Mouse (Mus musculus): ENCODE measurements around the gene Pitpna.

Gene Pitpna

GRCm38 (mm10) chr11:75635315-75635714 is 47.4 kb downstream of the Pitpna start:
- no peak for DNase-seq

GRCm38 (mm10) chr11:75643323-75643722 is 55.4 kb downstream of the Pitpna start:
- no peak for DNase-seq

DNA sequence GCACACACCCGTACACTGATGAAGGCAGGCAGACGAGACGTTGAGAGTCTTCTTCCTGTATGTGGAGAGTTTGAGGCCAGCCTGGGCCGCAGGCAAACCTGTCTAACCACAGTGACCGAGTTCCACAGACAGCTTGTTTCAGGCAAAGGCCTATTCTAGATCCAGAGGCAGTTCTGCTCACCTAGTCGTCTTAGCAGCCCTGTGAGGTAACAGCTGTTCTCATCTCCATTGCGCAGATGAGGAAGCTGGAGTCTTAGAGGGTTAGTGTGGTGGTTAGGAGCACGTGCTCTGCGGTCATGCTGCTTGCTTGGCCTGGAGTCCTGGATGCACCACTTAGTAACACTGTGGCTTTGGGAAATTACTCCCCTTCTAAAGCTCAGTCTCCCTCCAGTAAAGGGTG is 56.8 kb downstream of the Pitpna start:
- no peak for DNase-seq

GRCm38 (mm10) chr11:75647681-75648211 is 59.8 kb downstream of the Pitpna start:
- DNase-seq: peak; percentile 69

DNA sequence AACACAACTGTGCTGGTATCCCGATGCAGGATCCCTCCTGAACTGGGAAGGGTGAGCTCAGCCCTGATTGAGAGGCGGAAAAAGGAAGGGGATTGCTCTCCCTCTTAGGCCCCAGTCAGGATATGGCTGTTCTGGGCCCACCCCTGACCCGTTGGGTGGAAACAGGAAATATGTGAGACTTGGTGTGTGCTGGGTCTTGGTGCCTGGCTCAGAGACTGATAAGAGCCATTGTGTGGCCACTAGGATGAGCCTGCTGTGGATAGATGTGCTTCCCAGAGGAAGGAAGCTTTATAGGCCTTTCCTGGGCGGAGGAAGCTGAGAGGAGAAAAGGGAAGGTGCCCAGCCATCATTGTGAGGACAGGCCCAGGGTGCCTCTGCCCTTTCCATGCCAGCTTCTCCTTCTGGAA is 61.3 kb downstream of the Pitpna start:
- DNase-seq: no peak

DNA sequence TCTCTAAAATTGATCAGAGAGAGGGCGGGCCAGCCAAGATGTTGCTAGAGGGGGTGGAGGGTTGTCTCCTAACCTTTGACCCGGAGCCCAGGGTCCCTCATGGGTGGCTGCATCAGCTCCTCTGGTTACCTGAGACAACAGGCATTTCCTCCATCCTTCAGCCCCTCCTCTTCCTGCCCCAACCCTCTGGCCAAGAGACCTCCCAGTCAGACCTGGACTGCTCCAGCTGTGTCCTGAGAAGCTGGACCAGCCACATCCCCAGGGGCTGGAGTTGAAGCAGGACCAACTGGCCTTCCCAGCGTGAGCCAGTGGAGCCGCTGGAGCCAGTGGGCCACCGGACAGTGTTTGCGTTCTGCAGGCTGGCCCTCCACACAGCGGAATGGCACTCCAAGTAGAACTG is 62.4 kb downstream of the Pitpna start, which contains the start of gene Myo1c:
Gene Myo1c (plus strand): TSS at position 194 of the 400 bp plus-strand sequence.
- DNase-seq: no peak

DNA sequence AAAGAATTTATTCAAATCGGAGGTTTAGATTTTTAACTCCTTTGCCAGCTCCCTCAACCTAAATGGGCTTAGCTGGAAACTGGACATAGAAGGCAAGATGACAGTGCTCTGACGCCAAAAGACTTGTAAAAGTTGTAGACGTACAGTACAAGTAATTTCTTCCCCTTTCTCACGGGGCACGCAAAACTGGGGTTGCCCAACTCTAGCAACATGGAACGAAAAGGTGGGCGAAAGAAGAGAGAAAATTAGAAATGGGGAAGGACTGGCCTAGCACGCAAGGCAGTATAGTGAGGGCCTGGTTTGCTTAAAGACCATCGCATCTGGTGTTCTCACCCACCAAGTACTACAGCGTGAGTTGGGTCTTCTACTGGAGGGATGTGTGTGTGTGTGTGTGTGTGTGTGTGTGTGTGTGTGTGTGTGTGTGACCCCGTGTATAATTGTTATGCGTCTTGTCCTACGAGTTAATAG is 63.1 kb downstream of the Pitpna start:
- DNase-seq: no peak

GRCm38 (mm10) chr11:75651426-75652221 is 63.7 kb downstream of the Pitpna start:
- peak; percentile 83 for DNase-seq

GRCm38 (mm10) chr11:75652222-75652941 is 64.5 kb downstream of the Pitpna start:
- peak; percentile 60 for DNase-seq

- DNase-seq: no peak
These were observed 65.2 kb downstream of the Pitpna start for GRCm38 (mm10) chr11:75652942-75653684.

- DNase-seq: peak; percentile 83
These were observed 66.0 kb downstream of the Pitpna start for GRCm38 (mm10) chr11:75653781-75654470.

DNA sequence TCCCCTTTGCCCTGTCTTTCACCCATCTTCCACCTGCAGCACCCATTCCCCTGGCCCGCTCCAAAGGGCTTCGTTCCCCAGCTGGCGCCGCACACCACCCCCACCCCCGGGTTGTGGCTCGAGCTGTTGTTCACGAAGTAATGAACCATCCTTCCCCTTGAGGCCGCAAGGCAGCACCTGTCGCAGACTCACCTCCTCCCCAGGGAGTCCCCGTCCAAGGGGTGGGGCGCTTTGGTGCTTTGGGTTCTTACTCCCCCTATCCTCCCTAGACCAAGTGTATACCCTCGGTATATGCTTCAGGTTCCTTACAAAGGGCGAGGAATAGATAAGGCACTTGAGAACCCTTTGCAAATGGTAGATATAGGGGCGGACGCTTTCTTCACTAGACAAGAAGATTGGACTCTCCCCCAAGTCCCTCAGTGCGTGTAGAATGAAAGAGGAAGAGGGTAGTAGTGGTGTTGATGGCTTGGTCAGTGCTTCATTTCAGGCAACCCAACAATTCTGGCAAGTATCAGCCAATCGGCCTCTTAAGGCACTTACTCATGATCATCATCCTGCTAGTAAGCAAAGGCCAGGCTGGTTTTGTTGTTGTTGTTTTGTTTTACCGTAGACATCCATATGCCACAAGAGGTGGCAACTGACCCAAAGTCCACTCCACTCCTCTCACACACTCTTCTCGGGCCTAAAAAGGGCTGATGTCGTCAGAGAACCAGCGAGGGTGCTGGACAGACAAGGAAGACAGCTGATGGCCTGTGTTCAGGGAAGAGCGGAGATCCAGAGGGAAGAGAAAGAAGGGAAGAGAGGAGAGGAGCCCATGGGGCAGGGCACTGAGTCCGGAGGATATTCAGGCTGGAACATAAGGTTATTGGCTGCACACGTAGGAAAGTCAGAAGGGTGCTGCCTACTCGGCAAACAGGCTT is 66.8 kb downstream of the Pitpna start:
- DNase-seq: peak; percentile 43

DNA sequence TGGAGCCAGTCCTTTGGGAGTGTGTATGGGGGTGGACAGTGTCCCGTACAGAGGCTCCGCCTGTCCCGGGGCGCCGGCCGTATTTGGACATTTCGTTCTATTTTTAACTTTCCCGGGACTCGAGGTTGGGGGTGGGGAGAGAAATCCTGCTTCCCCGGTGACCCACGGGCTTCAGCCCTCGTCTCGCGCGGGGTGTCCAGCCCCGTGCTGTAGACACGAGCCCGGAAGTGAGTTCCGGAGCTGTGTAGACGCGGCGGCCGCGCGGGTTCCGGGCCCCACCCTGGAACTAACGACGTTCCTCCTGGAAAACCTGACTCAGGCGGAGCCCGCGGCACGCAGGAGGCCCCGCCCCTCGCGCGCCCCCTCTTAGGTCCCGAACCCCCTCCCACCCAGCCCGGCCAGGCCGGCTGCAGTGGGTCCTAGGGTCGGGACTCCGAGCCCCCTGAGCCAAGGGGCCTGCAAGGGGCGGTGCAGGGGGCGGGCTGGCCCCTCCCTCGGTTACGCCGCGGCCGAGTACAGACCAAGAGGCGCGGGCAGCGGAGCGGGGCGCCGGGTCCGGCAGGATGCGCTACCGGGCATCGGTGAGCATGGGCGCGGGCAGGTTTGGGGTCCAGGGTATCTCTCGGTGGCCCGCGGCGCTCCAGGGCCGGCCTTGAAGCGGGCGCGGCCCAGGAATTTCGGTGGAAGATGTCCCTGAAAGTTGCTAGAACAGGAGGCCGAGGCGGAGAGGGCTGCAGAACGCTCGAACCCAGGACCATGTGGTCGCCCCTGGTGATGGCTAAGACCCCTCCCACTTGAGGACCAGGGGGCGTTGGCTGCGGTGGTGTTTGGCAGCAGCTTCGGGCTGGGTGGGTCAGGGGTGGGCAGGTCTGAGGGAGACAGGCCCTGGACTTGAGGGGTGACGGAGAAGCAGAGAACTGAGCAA is 68.0 kb downstream of the Pitpna start:
- peak; percentile 78 for DNase-seq

GRCm38 (mm10) chr11:75656621-75657590 is 69.0 kb downstream of the Pitpna start:
- no peak for DNase-seq

GRCm38 (mm10) chr11:75657841-75658240 is 69.9 kb downstream of the Pitpna start:
- DNase-seq: no peak

DNA sequence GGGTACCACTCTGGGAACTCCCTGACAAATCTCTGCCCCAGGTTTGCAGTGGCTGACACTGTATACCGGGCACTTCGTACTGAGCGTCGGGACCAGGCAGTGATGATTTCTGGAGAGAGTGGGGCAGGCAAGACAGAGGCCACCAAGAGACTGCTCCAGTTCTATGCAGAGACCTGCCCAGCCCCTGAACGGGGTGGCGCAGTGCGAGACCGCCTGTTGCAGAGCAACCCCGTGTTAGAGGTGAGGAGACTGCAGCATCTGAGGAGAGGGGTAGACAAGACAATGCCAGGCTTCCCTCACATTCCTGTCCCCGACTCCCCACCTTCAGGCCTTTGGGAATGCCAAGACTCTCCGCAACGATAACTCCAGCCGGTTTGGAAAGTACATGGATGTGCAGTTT is 70.4 kb downstream of the Pitpna start:
- DNase-seq: no peak

DNA sequence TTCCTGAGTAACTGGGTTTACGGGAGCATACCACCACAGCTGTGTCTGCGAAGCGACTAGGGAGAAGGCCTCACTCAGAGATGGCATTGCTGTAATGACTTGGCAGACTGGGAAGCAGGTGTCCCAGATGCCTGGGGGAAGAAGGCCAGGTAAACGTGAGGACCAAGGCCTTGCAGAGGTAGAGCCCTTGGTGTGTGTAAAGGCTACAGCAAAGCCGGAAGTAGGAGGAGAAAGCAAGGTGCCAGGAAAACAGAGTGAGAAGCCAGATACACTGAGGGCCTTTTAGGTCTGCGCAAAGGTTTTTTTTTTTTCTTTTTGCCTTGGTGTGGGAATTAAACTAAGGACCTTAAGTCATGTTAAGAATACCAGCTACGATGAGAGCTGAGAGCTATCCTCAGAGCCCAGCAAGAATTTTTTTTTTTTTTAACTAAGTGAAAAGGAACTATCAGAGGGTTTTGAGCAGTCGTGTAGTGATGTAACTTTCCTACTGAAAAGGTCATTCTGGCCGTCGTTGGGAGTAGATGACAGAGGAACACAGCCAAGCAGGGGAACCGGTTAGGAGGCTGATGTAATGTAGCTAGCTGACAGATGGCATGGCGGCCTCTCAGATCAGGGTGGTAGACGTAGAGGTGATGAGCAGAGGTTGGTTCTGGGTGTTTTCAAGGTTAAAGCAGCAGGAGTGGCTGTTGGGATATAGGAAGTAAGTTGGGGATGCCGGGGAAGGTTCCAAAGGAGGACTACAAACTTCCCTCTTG is 71.3 kb downstream of the Pitpna start:
- DNase-seq: no peak

GRCm38 (mm10) chr11:75660081-75660590 is 72.2 kb downstream of the Pitpna start:
- DNase-seq: no peak
